Mouse (Mus musculus) neural tube, embryonic 14.5 days (tissue): ENCODE data around the gene Serpinf1. TPM values are rescaled to one million over a fixed set of nuclear protein-coding genes. Genes with fewer than 3 reads are reported as not detected.

ENCODE experiments used
- ATAC-seq: fragments of 200-750 bp; cut with Nextera tagmentation; 2 replicates; pipeline ENCODE4 v1.8.0; 2017; ENCODE audit warnings: low read depth, mild to moderate bottlenecking, moderate TSS enrichment, moderate library complexity
- H3K27ac ChIP-seq: fragments of 300-500 bp; sonication (generic); 2 replicates; pipeline ENCODE4 v1.5.1; 2014; ENCODE audit warnings: low read depth, mild to moderate bottlenecking, control low read depth, low read length, moderate library complexity, mixed read lengths
- H3K27me3 ChIP-seq: fragments of 300-500 bp; sonication (generic); 2 replicates; pipeline ENCODE4 v1.6.1; 2014; ENCODE audit warnings: low read length; ENCODE audit not compliant: control insufficient read depth, insufficient read depth
- H3K36me3 ChIP-seq: fragments of 300-500 bp; sonication (generic); 2 replicates; pipeline ENCODE4 v1.6.1; 2014; ENCODE audit warnings: low read length, mixed read lengths; ENCODE audit not compliant: control insufficient read depth, insufficient read depth
- H3K4me1 ChIP-seq: fragments of 300-500 bp; sonication (generic); 2 replicates; pipeline ENCODE4 v1.6.1; 2014; ENCODE audit warnings: low read length; ENCODE audit not compliant: control insufficient read depth, insufficient read depth
- H3K4me2 ChIP-seq: fragments of 300-500 bp; sonication (generic); 2 replicates; pipeline ENCODE4 v1.6.1; 2014; ENCODE audit warnings: mild to moderate bottlenecking, low read depth, low read length, control low read depth
- H3K4me3 ChIP-seq: fragments of 300-500 bp; sonication (generic); 2 replicates; pipeline ENCODE4 v1.5.1; 2014; ENCODE audit warnings: low read depth, low read length, control low read depth, mixed read lengths
- H3K9ac ChIP-seq: fragments of 300-500 bp; sonication (generic); replicated peaks from 2 replicates; pipeline ENCODE4 v1.6.1; 2014; ENCODE audit warnings: low read depth, mild to moderate bottlenecking, control low read depth, low read length, mixed read lengths
- H3K9me3 ChIP-seq: fragments of 300-500 bp; sonication (generic); 2 replicates; pipeline ENCODE4 v1.6.1; 2016; ENCODE audit warnings: low read length; ENCODE audit not compliant: control insufficient read depth
- WGBS: fragments of 180-500 bp; shearing (Covaris S2); extraction: QIAGEN DNeasy Blood & Tissue Kit; methylation state at CpG from one replicate; pipeline ENCODE4 v1.1.7; 2014; 5-methylcytosine and 5-hydroxymethylcytosine counted together
- polyA plus RNA-seq: library from polyadenylated mRNA; unstranded; fragments of >200 nt; fragmentation: Nextera tagmentation; extraction: Ambion mirVana; gene quantifications from 2 replicates; pipeline ENCODE4 v1.2.1, GENCODE M21; 2014

The Serpinf1 gene
- polyA plus RNA-seq, 1 experiment from 2014 or later, result 5.1 TPM

- H3K9ac ChIP-seq, result no peak overlapping the region
- no peaks in the 10 kb centered on the region for H3K27me3 ChIP-seq
- 92% methylated on average over 15 of the region's 15 CpGs for WGBS
Observed at GRCm38 (mm10) chr11:75450936-75451335, 28.4 kb upstream of the Serpinf1 start.

DNA sequence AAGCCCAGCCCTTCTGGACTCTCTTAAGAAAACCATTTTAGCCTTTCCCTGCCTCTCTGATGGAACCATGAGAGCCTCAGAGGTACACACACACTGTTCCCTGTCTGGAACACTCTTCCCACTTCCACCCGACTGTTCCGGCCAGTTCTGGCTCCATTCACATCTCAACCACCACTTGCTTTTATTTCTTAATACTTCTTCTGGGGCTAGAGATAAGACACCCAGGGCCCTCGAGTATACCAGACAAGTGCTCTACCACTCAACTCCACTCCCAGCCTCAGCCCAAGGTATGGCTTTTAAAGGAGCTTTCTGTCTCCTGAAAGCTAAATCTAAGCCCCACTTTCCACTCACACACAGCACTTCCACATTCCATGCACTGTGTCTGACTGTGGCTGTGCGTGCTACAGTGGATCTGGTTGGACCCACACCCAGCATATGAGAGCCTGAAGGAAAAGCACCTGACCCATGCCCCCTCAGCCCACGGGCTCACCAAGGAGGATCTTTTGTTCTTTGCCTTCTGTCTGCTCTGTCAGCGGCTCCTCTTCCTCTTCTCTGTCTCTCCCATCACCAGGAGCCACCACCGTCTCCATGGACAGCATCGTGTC is 27.9 kb upstream of the Serpinf1 start:
- Histone ChIP-seq H3K9ac (no peak overlapping the region), H3K27me3 (no peaks in the 10 kb centered on the region)
- 86% methylated on average over 8 of the region's 8 CpGs for WGBS

More at GRCm38 (mm10) chr11:75450936-75451335, 28.4 kb upstream of the Serpinf1 start:
- H3K9me3 ChIP-seq, result no peaks in the 10 kb centered on the region
- H3K36me3 ChIP-seq, result peaks cover 21% of the 10 kb centered on the region
- no peak overlapping the region for H3K4me3 ChIP-seq
- H3K27ac ChIP-seq, result no peak overlapping the region
- peaks cover 13% of the 10 kb centered on the region for H3K4me1 ChIP-seq
- ATAC-seq, result no peak
- H3K4me2 ChIP-seq, result no peak overlapping the region

DNA sequence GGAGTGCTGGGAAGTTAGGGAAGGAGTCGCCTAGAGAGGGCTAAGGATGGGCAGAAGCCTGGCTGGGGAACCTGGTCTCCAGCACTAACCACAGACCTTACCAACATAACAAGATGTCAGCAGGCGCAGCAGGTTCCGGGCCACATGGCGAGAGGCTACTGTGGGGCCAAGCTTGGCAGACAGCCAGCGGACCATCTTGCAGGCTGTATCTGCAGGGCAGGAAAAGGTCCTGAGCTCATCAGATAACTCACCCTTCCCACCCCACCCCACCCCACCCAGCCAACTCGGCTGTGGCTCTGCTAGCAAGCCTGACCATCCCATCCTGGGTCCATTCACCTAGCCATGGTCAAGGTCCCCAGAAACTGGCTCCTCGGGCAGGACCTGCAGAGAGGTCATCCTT is 27.2 kb upstream of the Serpinf1 start:
- Histone ChIP-seq H3K4me2 (no peak overlapping the region), H3K36me3 (peaks cover 29% of the 10 kb centered on the region), H3K9me3 (no peaks in the 10 kb centered on the region), H3K9ac (no peak overlapping the region), H3K4me1 (peaks cover 9% of the 10 kb centered on the region; the same call in 1 of the 2 replicates), H3K4me3 (no peak overlapping the region), H3K27ac (no peak overlapping the region), H3K27me3 (no peaks in the 10 kb centered on the region)
- 76% methylated on average over 7 of the region's 7 CpGs for WGBS
- ATAC-seq, result no peak

More for the DNA sequence above, 27.9 kb upstream of the Serpinf1 start:
- Histone ChIP-seq H3K36me3 (peaks cover 25% of the 10 kb centered on the region), H3K9me3 (no peaks in the 10 kb centered on the region), H3K4me1 (peaks cover 13% of the 10 kb centered on the region), H3K4me2 (no peak overlapping the region), H3K4me3 (no peak overlapping the region), H3K27ac (no peak overlapping the region)
- no peak for ATAC-seq

GRCm38 (mm10) chr11:75448575-75448974 is 26.1 kb upstream of the Serpinf1 start:
- H3K9ac ChIP-seq, result no peak overlapping the region
- no peaks in the 10 kb centered on the region for H3K9me3 ChIP-seq
- peaks cover 29% of the 10 kb centered on the region for H3K36me3 ChIP-seq
- H3K4me3 ChIP-seq, result no peak overlapping the region
- ATAC-seq, result no peak
- H3K27ac ChIP-seq, result no peak overlapping the region
- 85% methylated on average over 3 of the region's 3 CpGs for WGBS
- H3K27me3 ChIP-seq, result no peaks in the 10 kb centered on the region
- H3K4me1 ChIP-seq, result 0 out of 2 replicates have a peak, but pooled peaks cover 2% of the 10 kb centered on the region
- H3K4me2 ChIP-seq, result no peak overlapping the region

DNA sequence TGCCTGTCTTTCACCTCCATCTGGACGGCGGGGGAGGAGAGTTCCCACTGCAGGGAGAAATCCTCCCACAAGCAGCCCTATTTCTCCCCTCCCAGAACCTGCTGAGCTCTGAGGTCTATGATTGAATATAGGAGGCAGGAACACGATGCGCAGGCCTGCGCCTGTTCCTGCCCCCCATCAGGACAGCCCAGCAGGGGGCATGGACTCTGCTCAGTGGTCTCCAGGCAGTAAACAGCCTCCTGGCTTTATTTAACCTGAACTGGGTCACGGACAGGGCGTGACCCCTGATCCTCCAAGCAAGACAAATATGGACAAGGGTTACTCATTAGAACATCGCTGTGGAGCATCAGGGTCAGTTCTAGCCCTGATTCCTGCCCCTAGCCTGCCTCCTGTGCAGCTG is 21.2 kb upstream of the Serpinf1 start:
- H3K4me2 ChIP-seq, result no peak overlapping the region
- H3K9ac ChIP-seq, result no peak overlapping the region
- H3K4me3 ChIP-seq, result no peak overlapping the region
- H3K36me3 ChIP-seq, result peaks cover 27% of the 10 kb centered on the region
- no peaks in the 10 kb centered on the region for H3K4me1 ChIP-seq
- H3K27me3 ChIP-seq, result no peaks in the 10 kb centered on the region
- no peaks in the 10 kb centered on the region for H3K9me3 ChIP-seq
- 42% methylated on average over 8 of the region's 8 CpGs for WGBS
- H3K27ac ChIP-seq, result no peak overlapping the region
- no peak for ATAC-seq

- no peak overlapping the region for H3K4me2 ChIP-seq
- H3K27ac ChIP-seq, result no peak overlapping the region
- H3K4me1 ChIP-seq, result no peaks in the 10 kb centered on the region
- no peaks in the 10 kb centered on the region for H3K27me3 ChIP-seq
- ATAC-seq, result no peak
- H3K9ac ChIP-seq, result no peak overlapping the region
- no peaks in the 10 kb centered on the region for H3K9me3 ChIP-seq
- H3K36me3 ChIP-seq, result peaks cover 14% of the 10 kb centered on the region
- H3K4me3 ChIP-seq, result no peak overlapping the region
- 71% methylated on average over 16 of the region's 16 CpGs for WGBS
Observed at GRCm38 (mm10) chr11:75441601-75442000, 19.1 kb upstream of the Serpinf1 start.

- Histone ChIP-seq H3K4me3 (no peak overlapping the region), H3K4me1 (no peaks in the 10 kb centered on the region), H3K27ac (no peak overlapping the region), H3K9ac (no peak overlapping the region), H3K36me3 (peaks cover 14% of the 10 kb centered on the region), H3K4me2 (no peak overlapping the region), H3K9me3 (no peaks in the 10 kb centered on the region), H3K27me3 (no peaks in the 10 kb centered on the region)
- 76% methylated on average over 7 of the region's 7 CpGs for WGBS
- no peak for ATAC-seq
Observed at GRCm38 (mm10) chr11:75441034-75441433, 18.5 kb upstream of the Serpinf1 start.

DNA sequence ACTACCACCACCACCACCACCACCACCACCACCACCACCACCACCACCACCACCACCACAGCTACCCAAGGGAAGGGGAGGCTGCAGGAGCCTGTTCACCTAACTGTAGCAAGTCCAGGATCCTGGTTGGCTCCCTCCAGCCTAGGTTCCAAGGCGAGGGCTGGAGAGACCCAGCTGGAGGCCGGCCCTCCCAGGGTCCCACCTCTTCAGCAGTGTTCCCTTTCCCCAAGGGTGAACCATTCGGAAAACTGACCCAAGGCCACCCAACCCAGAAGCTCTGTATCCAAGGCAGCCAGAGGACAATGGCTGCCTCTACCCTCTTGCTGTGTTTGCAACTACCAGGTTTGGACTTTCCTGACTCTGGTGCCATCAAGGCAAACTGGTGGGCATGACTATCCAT is 17.4 kb upstream of the Serpinf1 start:
- WGBS, result 94% methylated on average over 3 of the region's 3 CpGs
- Histone ChIP-seq H3K4me3 (no peak overlapping the region), H3K4me1 (no peaks in the 10 kb centered on the region), H3K9me3 (no peaks in the 10 kb centered on the region), H3K36me3 (peaks cover 6% of the 10 kb centered on the region), H3K27me3 (no peaks in the 10 kb centered on the region), H3K4me2 (no peak overlapping the region), H3K27ac (no peak overlapping the region), H3K9ac (no peak overlapping the region)
- no peak for ATAC-seq

- H3K36me3 ChIP-seq, result peaks cover 6% of the 10 kb centered on the region
- WGBS, result 93% methylated on average over 6 of the region's 6 CpGs
- no peak for ATAC-seq
- no peak within 1 kb of the TSS for H3K4me2 ChIP-seq
- no peak within 1 kb of the TSS for H3K9ac ChIP-seq
- no peaks in the 10 kb centered on the region for H3K4me1 ChIP-seq
- H3K4me3 ChIP-seq, result no peak within 1 kb of the TSS
- no peaks in the 10 kb centered on the region for H3K27me3 ChIP-seq
- no peaks in the 10 kb centered on the region for H3K9me3 ChIP-seq
- H3K27ac ChIP-seq, result no peak within 1 kb of the TSS
Observed at GRCm38 (mm10) chr11:75439363-75439762, 16.9 kb upstream of the Serpinf1 start, which contains the start of gene Serpinf2. Gene Serpinf2, minus strand, starts transcription at chr11:75439591.
